Mouse (Mus musculus) R1 (cell line): ENCODE data around the gene Camk1d.
"Not testable (repeated sequence)": the region's sequence is repeated elsewhere in the genome, so short reads cannot be mapped to it uniquely, and the experiment has no call there.

Experiments used
- DNase-seq: peaks from one replicate; pipeline ENCODE4 v3.0.0-alpha.2; 2018; ENCODE audit warnings: low read depth, low spot score

Gene Camk1d

GRCm38 (mm10) chr2:5577399-5578129 is 136.8 kb downstream of the Camk1d start:
- peak; percentile 32 for DNase-seq

GRCm38 (mm10) chr2:5572314-5573006 is 141.9 kb downstream of the Camk1d start:
- DNase-seq: no peak

DNA sequence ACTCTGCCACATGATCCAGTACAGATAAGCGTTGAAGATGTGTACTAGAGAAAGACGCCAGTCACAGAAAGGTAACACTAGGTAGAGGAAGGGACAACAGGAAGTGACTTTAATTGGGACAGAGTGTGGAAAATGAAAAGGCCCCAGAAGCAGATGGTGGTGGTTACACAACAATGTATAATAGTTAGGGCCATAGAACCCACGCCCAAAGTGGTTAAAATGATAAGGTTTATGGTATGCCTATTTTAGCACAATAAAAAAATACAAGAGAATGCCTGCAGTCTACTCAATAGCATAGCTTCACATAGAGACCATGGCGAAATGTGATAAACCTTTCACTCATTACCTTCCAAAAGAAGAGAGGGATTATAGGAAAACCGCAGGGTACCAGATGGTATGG is 147.7 kb downstream of the Camk1d start:
- DNase-seq: no peak

- no peak for DNase-seq
Measured at GRCm38 (mm10) chr2:5563685-5564084, 150.6 kb downstream of the Camk1d start.

DNA sequence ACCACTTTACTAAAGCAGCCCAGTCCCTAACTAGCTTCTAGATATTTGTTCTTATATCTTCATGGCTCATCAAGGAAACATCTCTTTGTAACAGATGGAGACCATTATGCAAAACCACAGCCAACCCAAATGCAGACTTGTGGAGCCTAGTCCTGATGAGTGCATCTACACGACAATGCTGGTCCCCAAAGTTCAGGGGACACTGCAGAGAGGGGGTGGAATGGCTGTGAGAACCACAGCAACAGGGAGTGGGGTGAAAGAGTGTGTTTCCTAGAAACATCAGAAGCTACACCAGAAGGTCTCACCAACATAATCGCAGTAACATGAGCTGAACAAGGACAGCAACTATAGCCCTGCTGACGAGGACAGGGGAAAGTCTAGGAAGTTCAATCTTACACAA is 152.9 kb downstream of the Camk1d start:
- DNase-seq: no peak

DNA sequence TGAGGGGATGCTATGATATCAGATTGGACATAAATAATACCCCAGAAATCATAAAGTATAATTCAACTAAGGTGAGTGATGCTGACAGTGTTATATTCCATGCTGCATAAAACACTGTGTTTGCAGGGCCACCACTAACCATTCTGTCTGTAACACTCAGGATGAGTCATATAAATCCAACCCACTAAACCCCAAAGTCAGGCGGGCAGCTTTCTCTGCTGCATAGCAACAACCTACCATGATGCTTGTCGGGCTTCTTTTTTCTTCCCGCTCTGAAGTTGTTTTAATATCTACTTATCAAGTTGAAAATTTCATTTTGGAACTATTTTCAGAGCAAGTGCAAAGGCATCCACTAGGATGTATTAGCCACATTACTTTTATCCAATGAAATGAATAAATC is 161.1 kb downstream of the Camk1d start:
- DNase-seq: no peak

DNA sequence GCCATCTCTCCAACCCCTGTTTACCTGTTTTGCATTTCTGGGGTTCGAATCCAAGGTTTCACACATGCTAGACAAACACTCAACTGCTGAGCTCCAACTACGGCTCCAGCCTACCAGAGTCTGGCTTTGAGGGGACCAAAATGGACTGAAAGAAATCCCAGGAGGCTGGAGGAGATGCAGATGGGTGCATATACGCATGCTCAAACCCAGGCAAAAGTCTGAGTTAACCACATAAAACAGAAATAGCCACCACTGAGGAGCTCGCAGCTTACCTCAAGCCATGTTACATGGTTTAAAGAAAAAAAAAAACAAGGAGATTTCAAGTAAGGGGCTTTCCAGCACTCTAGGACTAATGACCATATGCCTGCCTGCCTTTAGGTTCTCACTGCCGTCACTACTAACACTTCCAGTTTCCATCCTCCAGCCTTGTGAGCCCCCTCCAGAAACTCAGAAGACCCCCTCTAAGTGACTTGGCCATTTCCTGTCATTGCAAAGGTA is 162.5 kb downstream of the Camk1d start:
- DNase-seq: no peak

- no peak for DNase-seq
Measured at GRCm38 (mm10) chr2:5549334-5549733, 165.0 kb downstream of the Camk1d start.

DNA sequence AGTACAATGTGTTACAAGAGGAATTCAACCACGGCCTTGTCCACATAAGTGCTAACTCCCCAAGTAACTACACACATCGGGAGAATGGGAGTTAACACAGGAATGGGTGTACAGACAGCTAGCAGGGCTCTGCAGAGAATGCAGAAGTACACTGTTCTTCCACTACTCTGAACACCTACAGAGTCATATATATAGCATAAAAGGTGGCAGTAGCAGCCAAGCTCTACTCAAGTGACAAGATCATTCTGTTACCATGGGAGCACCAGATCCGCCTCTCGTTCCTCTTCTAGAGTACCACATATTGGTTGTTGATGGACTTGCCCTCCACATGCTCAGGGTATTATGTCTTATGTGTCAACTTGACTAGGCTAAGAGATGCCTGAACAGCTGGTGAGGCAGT is 165.4 kb downstream of the Camk1d start:
- DNase-seq: no peak

DNA sequence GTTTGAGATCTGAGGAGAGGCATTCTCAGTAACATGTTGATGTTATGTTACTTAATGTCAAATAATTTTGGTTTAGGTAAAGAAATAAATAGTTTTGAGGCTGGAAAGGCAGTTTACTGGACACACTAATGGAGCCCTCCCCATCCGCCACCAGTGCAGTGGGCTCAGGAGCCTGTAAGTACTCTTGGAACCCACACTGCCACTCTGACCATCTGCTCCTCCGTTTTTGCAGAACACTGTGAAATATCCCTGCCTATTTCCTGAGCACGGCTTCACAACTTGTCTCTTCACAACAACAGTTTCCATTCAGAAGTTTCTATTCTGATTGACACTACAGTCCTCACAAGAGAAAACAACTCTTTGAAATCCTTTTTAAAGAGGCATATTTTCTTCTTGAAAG is 173.4 kb downstream of the Camk1d start:
- DNase-seq: no peak

DNA sequence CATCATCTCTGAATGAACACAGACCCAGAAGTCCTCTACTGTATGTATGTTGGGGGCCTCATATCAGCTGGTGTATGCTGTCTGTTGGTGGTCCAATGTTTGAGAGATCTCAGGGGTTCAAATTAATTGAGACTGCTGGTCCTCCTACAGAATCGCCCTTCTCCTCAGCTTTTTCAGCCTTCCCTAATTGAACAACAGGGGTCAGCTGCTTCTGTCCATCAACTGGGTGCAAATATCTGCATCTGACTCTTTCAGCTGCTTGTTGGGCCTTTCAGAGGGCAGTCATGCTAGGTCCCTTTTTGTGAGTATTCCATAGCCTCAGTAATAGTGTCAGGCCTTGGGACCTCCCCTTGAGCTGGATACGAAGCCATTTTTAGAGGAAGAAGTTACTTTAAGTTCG is 174.4 kb downstream of the Camk1d start:
- DNase-seq: not testable (repeated sequence)

- no peak for DNase-seq
Measured at GRCm38 (mm10) chr2:5533868-5534267, 180.4 kb downstream of the Camk1d start.

DNA sequence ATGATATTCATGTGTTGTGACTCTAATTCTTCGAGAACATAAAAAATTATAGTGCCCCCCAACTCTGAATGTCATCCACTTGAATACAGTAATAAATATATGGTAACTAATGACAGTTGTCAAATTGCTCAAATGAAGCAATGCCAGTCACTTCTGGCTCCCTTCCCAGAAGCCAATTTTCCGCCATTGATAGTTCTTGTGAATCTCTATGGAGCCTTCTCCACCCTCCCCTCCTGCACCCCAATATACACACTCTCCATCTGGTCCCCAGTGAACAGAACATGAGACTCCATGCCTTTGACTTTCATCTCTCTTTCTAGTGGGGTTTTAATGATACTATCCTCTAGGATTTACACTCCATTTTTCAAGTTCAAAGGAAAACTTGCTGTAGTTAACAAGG is 184.3 kb downstream of the Camk1d start:
- DNase-seq: no peak

GRCm38 (mm10) chr2:5519221-5519669 is 195.1 kb downstream of the Camk1d start:
- no peak for DNase-seq

DNA sequence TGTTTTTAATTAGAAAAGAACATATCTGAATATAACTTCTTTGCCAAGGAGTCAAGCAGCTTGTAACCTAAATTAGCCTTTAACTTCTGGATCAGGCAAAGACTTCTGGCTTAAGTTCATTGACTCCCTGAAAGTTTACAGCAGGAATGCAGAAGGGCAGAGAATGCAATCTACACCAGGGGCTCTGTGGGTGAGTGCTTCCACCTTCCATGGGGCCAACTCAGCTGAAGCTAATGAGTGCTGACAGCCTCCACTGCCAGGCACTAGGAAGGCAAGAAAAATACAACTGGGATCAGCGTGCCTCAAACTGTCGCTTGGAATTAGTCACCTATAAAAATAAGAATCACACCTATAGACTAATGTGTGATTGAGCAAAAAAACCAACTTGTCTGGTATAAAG is 199.2 kb downstream of the Camk1d start:
- no peak for DNase-seq

- DNase-seq: no peak
Measured at GRCm38 (mm10) chr2:5514095-5514494, 200.2 kb downstream of the Camk1d start.

DNA sequence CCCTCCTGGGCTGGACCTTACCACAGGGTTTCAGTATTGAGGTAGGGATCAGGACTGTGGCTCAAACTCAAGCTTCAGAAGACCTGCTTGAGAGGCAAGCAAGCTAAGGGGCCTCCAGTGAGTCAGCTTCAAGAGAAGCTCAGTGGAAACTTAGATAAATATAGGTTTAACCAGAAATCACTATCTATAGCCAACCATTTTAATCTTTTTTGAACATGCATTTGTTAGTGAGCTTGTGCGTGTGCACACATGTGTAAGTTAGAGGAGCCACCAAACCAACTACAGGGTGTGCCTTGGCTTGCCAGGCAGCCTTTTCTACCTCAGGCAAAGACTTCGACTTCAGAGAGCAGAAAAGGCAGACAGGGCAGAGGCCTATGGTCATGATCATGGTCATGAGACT is 200.7 kb downstream of the Camk1d start:
- no peak for DNase-seq

- no peak for DNase-seq
Measured at GRCm38 (mm10) chr2:5510042-5510441, 204.3 kb downstream of the Camk1d start.

GRCm38 (mm10) chr2:5499620-5500019 is 214.7 kb downstream of the Camk1d start:
- DNase-seq: no peak

GRCm38 (mm10) chr2:5489916-5490315 is 224.4 kb downstream of the Camk1d start:
- no peak for DNase-seq

- no peak for DNase-seq
Measured at GRCm38 (mm10) chr2:5487344-5487743, 227.0 kb downstream of the Camk1d start.

- DNase-seq: no peak
Measured at GRCm38 (mm10) chr2:5486663-5487062, 227.7 kb downstream of the Camk1d start.

- DNase-seq: no peak
Measured at GRCm38 (mm10) chr2:5485786-5486185, 228.5 kb downstream of the Camk1d start.
